Comparison of ENCODE assay signal across 8 mouse cellular contexts in genomic region chr4:121016928-121017657, GRCm38 (mm10). TPM values are rescaled to one million over a fixed set of nuclear protein-coding genes. Genes with fewer than 3 reads are reported as not detected.
A peak's percentile ranks its signal among the peaks of the same experiment; 100 is the strongest.
DNase-seq lines count a peak whose midpoint lies in the region; ATAC-seq lines count a peak whose summit lies in the region.

TSS of gene Smap2 (minus strand) at chr4:121017247.

- H3K4me3 ChIP-seq in hindbrain, embryonic 15.5 days: peak within 1 kb of the TSS; percentile 76

- peak within 1 kb of the TSS; percentile 81 for H3K9ac ChIP-seq in hindbrain, embryonic 15.5 days

- under 1% methylated on average over 43 of the region's 48 CpGs for WGBS in hindbrain, embryonic 15.5 days

- no peaks in the 10 kb centered on the region for H3K27me3 ChIP-seq in hindbrain, embryonic 15.5 days

- H3K27ac ChIP-seq in hindbrain, embryonic 15.5 days (replicated peaks): peak within 1 kb of the TSS; percentile 82

- ATAC-seq in hindbrain, embryonic 15.5 days (ENCODE audit: low FRiP score, low read depth): peak; percentile 96

- peak; percentile 98 for DNase-seq in R1 (ENCODE audit: low read depth, low spot score)
- peak; percentile 98 to 100 for DNase-seq in cerebellum, postnatal 25 days
- peak; percentile 97 to 99 for DNase-seq in frontal cortex, postnatal 36 days (ENCODE audit: low spot score in 2 of 2)
- peak; percentile 98 for DNase-seq in left cerebral cortex, adult 11 months (ENCODE audit: low spot score)
- peak; percentile 99 for DNase-seq in lung, postnatal 4 days
- peak; percentile 98 for DNase-seq in retina, postnatal 7 days (ENCODE audit: low read depth, low spot score)
- peak; percentile 97 for DNase-seq in urinary bladder, adult 2 months (ENCODE audit: low spot score)

- no peaks in the 10 kb centered on the region for H3K9me3 ChIP-seq in hindbrain, embryonic 15.5 days

- peaks cover 24% of the 10 kb centered on the region for H3K4me1 ChIP-seq in hindbrain, embryonic 15.5 days (replicated peaks)

- H3K36me3 ChIP-seq in hindbrain, embryonic 15.5 days: no peaks in the 10 kb centered on the region

- H3K4me2 ChIP-seq in hindbrain, embryonic 15.5 days: peak within 1 kb of the TSS; percentile 68

RNA-seq across cellular contexts. Expression of gene Smap2, which starts in this region (rescaled TPM):
- 42.1 and 48.4 TPM in 2 replicates for polyA plus RNA-seq in hindbrain, embryonic 15.5 days (2015; fragmentation: Nextera tagmentation; extraction: Ambion mirVana)
- 13.5 and 17.5 TPM in 2 replicates for polyA plus RNA-seq in urinary bladder, adult 2 months (2012; rRNA removed)

Comparison
In these comparisons a context has a peak if more than half of its experiments do, and no peak if none do; other contexts are left out.
1. Peak in every context shown above with its lines: DNase-seq, ATAC-seq, H3K4me3 ChIP-seq and H3K27ac ChIP-seq.